Mouse (Mus musculus) adrenal gland, postnatal 0 days (tissue): ENCODE data around the gene D430041D05Rik. TPM values are rescaled to one million over a fixed set of nuclear protein-coding genes. Genes with fewer than 3 reads are reported as not detected.

Experiments used
- microRNA-seq: library from miRNA; unstranded; fragments of <30 nt; microRNA quantifications from one replicate; pipeline ENCODE4, GENCODE M21; 2016; ENCODE audit warnings: borderline replicate concordance; ENCODE audit not compliant: insufficient number of aligned reads
- polyA plus RNA-seq: library from polyadenylated mRNA; unstranded; fragments of >200 nt; fragmentation: Nextera tagmentation; extraction: Ambion mirVana; gene quantifications from 2 replicates; pipeline ENCODE4 v1.2.1, GENCODE M21; 2015

Gene D430041D05Rik
- 0.57 and 1.2 TPM in 2 replicates for polyA plus RNA-seq

DNA sequence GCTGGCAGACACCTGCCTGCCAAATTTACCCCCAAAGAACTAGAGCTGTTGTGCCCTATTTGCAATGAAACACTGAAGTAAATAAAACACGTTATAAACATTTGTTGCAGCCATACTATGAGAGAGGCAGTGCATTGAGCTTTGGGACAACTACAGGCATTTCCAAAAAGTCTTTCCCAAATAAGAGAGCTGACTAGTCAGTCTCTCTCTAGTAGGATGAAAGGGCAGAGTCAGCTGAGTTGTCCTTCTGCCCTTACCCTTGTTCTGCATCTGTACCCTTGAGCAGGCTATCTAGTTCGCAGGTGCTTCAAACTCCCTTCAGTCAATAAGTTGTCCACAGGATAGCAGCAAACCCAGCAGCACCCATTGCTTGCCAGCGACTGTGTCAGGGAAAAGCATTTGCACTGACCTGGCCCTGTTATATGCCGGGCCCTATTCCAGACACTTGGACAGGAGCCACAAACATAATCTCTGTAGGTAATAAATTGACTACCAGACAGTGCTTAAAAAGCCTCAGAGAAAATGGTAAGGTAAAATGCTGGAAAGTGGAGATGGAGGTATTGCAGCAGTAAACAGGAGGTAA, at the start of gene D430041D05Rik:
Gene D430041D05Rik (minus strand): TSS at position 51 of the 583 bp plus-strand sequence.

DNA sequence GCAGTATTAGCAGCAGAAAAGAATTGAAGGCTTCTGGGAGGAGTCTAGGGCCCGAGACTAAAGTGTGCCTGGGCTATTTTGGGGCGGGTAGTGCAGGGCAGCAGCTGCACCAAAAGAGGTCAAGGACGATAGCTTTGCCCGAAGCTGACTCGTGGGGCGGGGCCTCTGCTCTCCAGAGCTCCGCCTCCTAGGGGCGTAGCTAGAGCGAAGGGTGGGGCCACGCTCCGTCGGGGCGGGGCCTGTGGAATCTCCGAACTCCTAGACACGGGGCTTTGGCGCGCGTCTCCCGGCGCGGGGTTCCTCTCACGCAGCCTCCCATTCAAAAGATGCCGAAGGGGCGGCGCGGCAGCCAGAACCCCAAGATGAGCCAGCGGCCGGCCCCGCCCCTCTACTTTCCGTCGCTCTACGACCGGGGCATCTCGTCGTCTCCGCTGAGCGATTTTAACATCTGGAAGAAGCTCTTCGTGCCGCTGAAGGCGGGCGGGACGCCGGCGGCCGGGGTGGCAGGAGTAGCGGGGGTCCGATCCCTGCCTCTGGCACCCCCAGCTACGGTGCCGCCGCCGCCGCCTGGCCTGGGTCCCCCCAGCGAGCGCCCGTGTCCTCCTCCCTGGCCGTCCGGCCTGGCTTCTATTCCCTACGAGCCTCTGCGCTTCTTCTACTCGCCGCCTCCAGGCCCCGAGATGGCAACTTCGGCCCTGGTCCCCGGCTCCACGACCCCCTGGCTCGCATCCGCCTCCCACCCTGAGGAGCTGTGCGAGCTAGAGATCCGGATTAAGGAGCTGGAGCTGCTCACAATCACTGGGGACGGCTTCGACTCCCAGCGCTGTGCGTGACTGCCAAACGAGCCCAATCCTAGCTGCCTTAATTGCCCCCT, 288.1 kb downstream of the D430041D05Rik start, which contains the start of gene A930018P22Rik:
Gene A930018P22Rik (plus strand): TSS at position 265 of the 874 bp plus-strand sequence.

DNA sequence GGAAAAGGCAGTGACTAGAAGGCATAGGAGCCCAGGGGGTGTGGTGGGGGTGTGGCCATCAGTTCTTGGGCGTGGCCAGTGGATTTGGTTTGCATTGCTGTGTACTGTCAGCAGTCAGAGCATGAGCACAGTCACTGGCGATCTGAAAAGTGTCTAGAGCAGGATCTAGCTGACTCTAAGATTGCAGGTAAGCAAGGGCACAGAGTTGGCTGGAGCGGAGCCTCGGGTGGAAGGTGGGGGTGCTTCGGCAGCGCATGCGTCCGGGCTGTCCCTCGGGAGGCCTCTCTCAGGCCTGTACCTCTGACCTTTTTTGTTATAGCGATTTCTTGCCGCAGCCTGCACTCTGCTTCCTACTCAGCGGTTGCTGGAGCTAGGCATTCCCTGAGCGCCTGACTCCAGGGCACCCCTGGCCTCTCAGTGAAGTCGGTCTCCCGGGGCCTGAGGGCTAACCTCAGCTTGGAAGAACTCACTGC, 315.0 kb downstream of the D430041D05Rik start, which contains the start of gene Cd59a:
Gene Cd59a (plus strand): TSS at position 61 of the 473 bp plus-strand sequence.

Small RNAs within 50 kb of the gene (microRNA-seq; reads per million reads assigned to microRNA genes)
- gene Mir1902 = not detected

Other genes starting within 250 kb of the D430041D05Rik start
- gene Hipk3, start 83.4 kb upstream of the D430041D05Rik start, polyA plus RNA-seq = 10.7 and 14.8 TPM in 2 replicates
- gene Cstf3, start 179.5 kb upstream of the D430041D05Rik start, polyA plus RNA-seq = 31.3 and 56.3 TPM in 2 replicates